Mouse (Mus musculus): Measurements from ENCODE around the gene Uckl1.

The Uckl1 gene

DNA sequence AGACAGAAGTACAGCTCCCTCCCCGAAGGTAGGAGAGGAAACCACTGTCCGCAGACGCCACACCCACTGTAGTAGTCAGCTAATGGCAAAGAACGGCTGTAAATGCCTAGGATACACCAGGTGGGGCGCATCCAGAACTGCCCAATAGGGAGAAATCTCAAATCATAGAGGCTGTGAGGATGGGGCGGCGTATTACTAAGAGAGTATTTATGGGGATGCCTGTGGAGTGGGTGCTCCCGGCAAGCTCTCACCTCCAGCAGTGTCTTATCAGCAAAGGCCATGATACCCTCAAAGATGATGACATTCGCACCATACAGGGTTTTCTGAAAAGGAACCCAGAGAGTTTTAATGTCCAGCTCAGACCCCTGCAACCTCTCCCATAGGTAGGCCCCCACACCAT is 10.7 kb downstream of the Uckl1 start:
- CTCF ChIA-PET, result no interaction called here

DNA sequence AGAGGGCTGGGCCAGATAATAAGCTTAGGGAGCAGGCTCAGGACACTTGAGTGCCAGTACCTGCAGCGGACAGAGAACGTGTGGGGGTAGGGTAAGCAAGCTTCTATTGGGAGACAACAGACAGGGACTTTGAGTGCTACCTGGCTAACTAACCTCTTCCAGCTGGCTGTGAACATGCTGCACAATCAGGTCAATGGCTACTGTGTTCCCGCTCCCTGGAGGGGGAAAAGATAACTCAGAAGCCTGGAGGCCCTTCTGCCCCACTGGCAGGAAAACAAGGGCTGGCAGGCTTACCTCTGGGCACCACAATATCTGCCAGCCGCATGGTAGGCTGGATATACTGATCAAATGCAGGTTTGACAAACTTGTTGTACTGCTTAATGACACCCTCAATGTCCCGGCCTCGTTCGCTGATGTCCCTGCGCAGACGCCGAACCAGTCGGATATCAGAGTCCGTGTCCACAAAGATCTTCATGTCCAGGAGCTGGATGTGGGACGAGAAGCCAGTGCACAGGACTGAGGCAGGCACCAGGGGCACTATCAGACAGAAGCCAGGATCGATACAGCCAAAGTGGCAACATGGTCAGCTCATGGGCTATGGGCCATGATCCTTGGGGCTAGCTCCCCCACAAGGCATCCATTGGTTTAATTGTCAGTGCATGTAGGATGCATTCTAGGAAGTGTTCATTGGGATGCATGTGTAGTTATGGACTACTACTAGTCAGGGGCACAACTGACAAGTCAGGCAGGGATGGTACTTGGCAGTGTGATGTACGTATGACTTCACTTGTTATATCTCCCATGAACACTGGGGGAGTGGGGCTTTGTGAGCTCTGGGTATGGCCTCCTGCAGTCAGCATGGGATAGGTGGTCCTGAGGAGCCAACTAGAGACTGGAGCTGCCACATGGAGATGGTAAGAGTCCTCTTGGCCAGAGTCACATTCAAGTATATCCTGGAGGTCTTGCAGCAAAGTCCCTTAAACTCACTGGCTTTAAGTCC is 11.5 kb downstream of the Uckl1 start:
- CTCF ChIA-PET, result no interaction called here

DNA sequence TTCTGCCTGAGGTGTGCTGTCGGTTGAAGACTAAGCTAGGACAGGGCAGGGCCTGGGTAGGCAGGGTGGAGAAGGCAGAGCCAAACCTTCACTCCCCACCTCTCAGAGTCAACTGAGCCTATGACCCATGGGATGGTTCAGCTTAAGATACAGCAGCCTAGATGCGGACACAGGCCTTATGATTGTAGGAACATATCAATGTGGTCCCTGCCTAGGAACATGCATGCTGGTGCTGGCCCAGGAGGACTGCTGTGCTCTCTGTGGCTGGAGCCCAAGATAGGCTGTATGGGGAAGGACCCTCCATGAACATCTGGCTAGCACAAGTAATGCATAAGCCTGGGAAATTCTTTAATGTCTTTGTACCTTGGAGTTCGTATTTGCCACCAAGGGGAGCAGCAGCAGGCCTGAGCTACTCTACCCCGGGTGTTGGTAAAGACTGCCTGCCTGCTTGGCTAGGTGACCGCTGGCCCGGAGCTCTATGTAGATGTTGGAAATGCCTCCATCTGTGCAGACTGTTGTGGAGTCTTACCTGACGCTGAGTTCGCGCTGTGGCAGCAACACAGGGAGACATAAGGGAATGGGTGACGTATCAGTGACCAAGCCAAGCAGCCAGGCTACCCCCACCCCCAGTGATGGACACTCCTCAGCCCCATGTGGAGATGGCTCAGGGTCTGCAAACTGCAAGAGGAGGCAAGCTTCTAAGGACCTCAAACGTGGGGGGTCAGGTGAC is 12.6 kb downstream of the Uckl1 start:
- CTCF ChIA-PET, result interaction anchor here (0.7 kb wide), 1 partner anchor 161 kb away, joined by 3 read pairs; no protein-coding TSS in a partner anchor

DNA sequence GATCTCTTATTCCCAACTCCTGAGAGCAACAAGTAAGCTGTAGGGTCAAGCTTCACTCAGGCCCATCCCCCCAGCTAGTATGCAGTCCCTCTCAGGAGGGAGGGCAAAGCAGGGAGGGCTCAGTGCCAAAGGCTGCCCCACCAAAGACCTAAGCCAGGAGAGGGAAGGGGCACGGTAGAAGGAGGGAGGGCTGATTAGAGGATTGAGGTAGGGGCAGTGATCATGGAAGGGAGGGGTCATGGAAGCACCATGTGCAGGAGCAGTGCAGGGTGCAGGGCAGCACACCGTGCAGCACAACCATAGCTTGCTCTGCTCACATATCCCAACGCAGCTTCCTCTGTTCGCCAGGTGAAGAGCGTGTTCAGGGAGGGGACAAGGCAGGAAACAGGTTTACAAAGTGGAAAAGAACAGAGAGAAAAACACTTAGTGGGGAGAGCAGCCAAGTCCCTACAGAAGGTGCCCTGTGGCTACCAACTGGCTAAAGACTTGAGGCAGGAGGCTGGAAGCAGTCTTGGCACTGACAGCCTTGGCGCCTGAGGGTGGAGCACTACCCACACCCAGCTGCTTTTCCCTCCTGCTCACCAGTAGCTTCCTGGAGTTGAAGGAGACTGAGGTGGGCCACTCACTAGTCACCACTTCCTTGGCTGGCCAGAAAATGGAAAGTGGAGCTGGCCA is 13.6 kb downstream of the Uckl1 start:
- CTCF ChIA-PET, result interaction anchor here (0.7 kb wide), 1 partner anchor 160 kb away, joined by 3 read pairs; no protein-coding TSS in a partner anchor

DNA sequence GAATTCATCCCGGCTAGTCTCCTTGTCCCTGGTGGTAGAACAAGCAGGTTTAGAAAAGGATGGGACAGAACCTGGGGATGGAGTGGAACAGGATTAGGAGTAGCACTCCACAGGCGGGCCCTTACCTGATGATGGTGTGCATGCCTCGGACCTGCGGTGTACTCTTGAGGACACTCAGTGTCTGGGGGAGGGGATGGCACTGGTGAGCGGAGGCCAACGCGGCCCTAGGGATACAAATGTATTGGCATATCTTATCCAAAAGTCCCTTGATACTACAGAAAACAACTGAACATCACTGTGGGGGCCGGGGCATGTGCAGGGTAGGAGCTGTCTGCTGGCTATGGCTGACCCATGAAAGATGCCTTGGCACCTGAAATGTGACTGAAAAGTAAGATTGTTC is 14.3 kb downstream of the Uckl1 start:
- CTCF ChIA-PET, result no interaction called here

DNA sequence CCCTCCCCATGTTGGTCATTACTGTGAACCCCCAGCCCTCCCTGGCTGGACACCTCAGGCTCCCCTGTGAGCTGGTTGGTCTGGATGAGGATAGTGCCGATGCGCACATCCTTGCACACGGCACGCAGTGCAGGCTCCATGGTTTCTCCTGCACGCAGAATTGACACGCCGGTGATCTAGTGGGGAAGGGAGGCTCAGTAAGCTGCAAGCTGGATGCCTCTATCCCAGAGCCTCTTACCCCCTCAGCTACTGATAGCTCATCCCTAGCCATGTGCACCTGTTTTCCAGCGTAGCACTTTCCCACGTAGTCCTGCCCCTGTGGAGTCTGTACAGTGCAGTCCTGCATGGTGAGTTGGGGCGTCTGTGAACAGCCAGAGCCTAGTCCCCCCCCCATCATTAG is 14.8 kb downstream of the Uckl1 start:
- CTCF ChIA-PET, result interaction anchor here (0.5 kb wide), 1 partner anchor 130 kb away, joined by 3 read pairs; no protein-coding TSS in a partner anchor

DNA sequence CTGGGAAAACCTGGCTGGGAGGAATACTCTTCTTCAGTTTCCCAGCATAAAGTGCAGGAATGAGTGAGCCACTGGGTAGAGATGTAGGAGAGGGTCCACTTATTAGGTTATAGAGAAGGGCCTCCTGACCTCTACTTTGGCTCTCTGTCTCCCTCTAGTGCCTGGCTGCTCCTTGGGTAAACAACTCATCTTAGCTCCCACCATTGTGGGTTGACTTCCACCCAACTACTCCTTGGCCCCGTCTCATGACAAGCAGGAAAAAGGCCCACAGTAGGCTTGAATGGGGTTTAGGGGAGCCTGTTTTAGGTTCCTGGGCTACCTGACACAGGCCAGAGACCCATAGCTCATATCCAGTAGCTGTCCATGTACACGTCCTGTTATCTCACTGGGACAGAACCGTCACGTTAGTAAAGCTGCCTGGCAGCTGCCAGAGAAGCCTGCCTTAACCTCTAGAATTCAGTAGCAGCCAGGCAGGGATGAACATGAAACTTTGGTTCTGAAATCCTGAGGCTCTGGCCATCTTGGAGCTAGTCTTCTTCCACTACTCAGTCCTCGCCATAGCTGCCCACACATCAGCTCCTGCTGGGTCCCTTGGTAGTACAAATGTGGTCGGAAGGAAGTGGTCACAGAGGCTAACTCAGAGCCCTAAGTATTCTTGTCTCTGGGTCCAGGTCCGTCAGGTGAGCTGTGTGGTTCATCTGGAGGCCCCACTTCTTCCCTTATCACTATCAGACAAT is 16.3 kb downstream of the Uckl1 start:
- CTCF ChIA-PET, result interaction anchor here (0.7 to 1.5 kb wide), 5 partner anchors 67 to 210 kb away, joined by 3 to 5 read pairs (median 4); no protein-coding TSS in a partner anchor

DNA sequence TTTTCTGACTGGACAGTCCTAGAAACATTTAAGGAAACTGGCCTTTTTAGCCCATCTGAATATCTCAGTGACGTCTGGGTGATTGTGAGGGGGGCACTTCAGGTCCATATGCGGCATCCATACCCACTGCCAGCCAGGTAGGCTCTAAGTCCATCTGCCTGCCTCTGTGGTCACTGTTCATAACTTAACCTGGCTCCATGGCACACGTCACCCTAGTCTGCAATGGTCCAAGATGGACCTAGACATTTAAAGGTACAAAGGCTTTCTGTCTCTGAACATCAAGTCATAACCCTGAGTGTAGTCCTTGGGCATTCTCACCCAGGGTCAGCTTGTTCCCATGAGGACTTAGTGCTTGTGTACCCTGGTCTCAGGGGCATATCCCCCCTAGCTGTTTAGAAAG is 17.4 kb downstream of the Uckl1 start:
- CTCF ChIA-PET, result interaction anchor here (0.7 to 1.1 kb wide), 2 partner anchors 11 to 175 kb away, joined by 4 to 6 read pairs; no protein-coding TSS in a partner anchor

DNA sequence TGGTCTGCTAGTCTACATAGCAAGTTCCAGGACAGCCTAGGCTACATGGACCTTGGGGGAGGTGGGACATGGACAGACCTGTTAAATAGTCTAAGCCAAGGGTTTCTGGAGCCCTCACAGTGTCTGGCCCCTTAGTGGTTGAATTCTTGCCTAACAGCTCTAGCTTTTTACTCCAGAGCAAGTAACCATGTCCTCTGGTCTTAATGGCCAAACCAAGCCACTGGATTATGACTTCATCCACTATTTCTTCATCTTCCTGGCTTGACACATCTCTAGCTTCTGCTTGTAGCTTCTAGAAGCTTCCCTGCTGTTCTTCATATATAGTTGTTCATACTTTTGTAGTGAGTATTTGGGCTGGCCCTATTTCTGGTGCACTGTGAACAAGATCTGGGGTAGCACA is 30.9 kb downstream of the Uckl1 start:
- CTCF ChIA-PET, result interaction anchor here (0.6 kb wide), 2 partner anchors 22 to 1502 kb away, joined by 4 to 6 read pairs; no protein-coding TSS in a partner anchor

DNA sequence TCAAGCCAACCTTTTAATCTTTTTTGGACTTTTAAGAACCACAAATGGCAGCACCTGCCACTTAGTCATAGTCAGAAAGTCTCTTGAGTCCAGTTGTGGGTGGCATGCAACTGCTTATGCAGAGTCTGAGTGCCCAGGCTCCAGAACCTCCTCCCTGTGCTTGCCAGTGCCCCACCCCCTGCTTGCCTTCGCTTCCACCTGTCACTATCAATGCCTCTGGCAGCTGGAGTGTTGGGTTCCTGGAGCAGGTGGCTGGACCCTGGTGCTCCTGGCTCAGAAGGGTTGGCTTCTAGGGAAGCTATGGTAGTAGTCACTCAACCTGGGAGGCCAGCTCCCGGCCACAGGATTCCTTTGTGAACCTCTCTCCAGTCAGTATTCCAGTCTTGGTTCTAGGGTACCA is 34.5 kb downstream of the Uckl1 start:
- CTCF ChIA-PET, result no interaction called here

DNA sequence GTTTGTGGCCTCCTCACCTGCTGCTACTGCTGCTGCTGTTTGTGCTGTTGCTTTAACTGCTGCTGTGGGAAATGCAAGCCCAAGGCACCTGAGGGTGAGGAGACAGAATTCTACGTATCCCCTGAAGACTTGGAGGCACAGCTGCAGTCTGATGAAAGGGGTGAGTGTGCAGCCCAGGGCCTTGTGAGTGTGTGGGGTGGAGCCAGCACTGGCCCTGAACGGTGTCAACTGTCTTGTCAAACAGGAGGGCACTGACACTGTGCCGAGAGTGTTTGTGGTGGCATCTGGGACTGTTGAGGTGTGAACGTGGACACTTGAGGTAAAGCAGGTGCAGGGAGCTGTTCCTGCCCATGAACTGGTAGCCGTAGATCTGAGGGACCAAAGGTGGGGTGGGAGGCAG is 36.0 kb downstream of the Uckl1 start:
- CTCF ChIA-PET, result no interaction called here

DNA sequence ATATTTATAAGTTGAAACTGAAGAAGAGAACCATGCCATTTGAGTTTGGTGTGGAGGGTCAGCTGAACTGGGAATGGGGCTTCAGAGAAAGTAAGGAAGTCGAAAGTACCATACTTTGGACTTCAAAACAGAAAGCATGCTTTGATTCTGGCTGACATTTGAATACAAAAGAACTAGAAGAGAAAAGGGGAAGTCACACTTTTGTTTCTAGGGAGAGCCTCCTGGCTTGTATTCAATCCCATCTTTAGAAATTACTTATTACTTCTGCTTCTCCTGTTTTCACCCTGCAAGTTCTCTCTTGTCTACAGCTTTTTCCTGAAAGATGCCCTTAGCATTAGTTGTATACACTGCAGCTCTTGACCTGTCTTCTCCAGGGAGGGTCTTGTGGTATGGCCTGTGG is 36.5 kb downstream of the Uckl1 start:
- CTCF ChIA-PET, result no interaction called here

DNA sequence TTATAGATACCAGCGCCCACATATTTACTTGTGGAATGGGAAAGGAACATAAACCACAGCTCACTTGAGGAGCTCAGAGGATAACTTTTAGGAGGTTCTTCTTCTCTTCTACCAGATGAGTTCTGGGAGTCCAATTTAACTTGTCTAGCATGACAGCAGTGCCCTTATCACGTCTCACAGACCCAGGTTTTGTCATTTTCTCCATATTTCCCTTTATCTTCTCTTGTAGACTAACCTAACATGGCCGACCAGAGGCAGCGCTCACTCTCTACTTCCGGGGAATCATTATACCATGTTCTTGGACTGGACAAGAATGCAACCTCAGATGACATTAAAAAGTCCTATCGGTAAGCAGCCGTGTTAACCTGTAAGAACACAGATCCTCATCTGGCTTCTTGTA is 38.5 kb downstream of the Uckl1 start:
- CTCF ChIA-PET, result no interaction called here

DNA sequence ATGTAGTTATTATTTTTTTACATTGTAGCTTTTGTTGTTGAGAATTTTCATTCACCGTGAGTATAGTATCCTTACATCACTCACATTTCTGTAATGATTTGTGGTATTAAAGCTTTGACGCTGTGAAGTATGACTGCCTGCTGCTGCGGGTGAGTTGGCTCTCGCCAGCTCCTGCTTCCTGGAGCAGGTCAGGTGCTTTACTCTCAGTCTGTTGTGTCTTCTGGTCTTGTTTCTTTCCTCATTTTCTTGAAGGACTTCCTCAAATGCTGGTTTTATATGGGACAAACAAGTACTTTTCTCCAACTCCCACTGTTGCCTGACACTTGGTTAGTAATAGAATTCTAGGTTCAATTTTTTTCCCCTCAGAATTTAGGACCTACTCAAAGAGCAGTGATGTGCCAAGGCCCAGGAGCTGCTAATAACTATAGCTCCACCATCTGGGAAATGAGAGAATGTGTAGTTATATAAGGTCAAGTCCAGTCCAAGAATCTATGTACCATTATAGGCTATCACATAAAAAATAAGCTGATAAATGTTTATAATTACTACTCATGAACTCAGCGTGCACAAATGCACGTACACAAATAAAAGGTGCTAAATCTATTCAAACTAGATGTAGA is 42.8 kb downstream of the Uckl1 start:
- CTCF ChIA-PET, result interaction anchor here (0.6 kb wide), 2 partner anchors 159 to 257 kb away, joined by 5 to 8 read pairs; no protein-coding TSS in a partner anchor

DNA sequence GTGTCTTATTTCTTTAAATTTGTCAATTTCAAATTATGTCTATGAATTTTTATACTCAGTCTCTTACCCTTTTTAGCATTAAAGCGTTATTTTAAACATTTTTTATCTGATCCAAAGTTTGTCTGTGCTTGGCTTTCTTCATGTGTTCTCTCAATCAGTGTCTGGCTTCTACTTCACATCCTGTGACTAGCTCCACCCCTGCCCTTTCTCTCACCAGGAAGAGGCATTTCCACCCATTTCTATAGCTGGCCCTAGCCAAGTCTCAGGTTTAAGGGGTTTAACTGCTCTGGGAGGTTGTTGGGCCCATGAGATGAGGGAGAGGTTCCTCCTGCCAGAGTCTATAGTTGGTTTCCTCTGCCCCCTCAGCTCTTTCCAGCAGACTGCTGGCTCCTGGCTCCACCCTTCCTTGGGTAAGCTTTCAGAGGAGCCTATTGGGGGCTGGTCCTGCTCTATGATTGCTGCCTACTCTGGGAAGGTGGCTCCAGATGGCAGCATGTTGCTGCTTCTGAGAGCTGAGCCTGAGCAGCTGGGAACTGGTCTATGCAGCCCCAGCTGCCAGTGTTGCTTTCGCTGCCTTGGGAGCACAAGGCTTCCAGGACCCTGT is 47.1 kb downstream of the Uckl1 start:
- CTCF ChIA-PET, result interaction anchor here (0.7 kb wide), 1 partner anchor 40 kb away, joined by 3 read pairs; no protein-coding TSS in a partner anchor

DNA sequence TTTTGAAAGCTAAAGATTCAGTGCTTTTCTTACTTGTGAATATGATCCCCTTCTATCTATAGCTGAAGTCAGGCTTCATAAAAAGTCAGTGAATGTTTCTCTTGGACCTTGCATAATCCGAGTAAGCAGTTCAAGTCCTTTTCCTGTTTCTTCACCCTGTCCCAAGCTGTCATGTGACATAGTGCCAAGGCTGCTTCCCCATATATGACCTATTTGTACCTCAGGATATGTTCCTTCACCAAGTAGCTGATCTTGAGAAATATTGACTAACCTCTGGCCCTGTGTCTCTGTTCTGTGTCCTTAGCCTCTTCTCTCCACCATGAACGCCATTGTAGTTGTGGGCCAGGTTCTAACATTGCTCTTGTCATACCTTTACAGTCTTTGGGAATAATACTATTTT is 48.3 kb downstream of the Uckl1 start:
- CTCF ChIA-PET, result no interaction called here

DNA sequence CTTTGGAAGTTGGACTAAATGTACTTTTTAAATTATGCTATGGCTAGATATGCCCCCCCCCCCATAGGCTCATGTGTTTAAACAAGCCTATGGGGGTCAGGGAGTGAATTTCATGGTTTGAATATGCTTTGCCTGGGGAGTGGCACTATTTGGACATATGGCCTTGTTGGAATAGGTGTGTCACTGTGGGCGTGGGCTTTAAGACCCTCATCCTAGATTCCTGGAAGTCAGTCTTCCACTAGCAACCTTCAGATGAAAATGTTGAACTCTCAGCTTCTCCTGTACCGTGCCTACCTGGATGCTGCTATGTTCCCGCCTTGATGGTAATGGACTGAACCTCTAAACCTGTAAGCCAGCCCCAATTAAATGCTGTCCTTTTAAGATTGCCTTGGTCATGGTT is 52.1 kb downstream of the Uckl1 start:
- CTCF ChIA-PET, result interaction anchor here (0.7 to 1.2 kb wide), 2 partner anchors 10 to 21 kb away, joined by 4 to 6 read pairs; no protein-coding TSS in a partner anchor

DNA sequence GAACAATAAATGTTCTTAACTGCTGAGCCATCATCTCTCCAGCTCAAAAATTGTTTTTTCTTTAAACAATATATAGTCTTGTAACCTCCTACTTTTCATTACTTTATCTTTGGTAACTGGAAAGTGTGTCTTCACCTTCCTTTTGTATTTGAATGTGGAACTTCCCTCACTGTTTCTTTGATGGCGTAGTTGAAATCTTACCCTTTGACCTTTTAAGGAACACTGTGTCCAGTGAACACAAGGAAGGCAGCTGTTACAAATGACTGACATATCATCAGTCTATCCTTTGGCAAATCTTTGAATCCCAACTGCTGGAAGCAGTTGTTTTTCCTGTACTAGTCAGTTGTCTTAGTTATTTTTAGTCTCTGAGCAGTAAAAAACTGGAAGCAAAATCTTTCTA is 55.6 kb downstream of the Uckl1 start:
- CTCF ChIA-PET, result no interaction called here

DNA sequence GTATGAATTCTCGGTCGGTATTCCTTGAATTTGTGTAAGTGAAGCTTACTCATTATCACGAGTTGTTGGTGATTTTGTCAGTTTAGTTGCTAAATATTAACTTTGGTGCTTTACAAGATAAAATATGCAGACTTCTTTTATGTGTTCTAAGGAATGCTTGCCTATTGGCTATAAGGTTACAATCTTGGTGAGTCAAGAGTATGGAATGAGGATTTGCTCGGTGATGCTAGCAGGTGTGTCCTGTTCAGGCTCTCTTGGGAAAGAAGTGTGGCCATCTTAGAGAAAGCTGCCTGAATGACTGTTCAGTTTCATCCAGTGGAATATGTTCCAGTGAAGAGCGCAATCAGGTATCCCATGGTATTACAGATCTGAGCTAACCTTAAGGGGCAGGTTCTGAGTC is 59.2 kb downstream of the Uckl1 start:
- CTCF ChIA-PET, result no interaction called here

DNA sequence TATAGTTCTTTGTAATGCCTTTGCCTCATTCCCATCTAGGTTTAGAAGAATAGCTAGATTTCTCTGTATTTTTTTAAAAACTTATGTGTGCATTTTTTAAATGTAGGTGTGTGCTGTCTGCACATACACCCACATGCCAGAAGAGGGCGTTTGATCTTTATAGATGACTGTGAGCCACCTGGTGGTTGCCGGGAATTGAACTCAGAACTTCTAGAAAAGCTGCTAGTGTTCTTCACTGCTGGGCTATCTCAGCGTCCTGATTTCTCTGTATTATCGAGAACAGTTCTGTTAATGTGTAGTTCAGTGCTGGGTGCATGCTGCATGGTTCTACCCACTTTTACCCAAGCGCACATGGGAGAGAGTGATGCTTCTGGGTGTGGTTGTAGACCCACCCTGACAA is 61.9 kb downstream of the Uckl1 start:
- CTCF ChIA-PET, result interaction anchor here (0.6 to 1.2 kb wide), 3 partner anchors 10 to 93 kb away, joined by 3 to 4 read pairs (median 3); no protein-coding TSS in a partner anchor

All from spleen, embryonic (tissue).